Mouse (Mus musculus) T-helper 17 cell (primary cell): ENCODE results near the gene Olfr1447.

Experiments
- in situ Hi-C, 2 experiments: fragments of 300-600 bp; cut with MboI, MseI; formaldehyde crosslinking; loops; 1 replicate in 1 of 2; 2 replicates in 1 of 2; pipeline ENCODE4 v1.15.1; 2025; ENCODE audit warnings: high pct_unique_total_duplicates in 2 of 2

Gene Olfr1447

DNA sequence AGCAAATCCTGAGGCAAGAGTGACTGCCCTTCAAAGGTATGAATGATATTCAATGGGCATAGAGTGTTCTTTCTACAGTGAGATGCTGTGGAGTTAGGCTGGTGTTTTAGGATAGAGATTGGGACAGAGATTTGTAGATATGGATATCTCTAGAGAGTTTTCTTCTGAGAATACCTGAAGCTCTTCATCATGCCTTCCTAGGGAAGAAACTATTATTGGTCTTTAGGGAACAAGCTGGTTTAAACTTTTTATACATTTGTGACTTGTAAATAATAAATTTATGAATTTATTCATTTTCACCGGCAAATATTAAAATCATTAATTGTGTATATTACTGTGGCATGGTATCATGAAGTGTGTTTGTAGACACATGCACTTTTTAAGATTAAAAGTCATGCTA, at the start of gene Olfr1447:
Gene Olfr1447 (minus strand): TSS at position 101 of the 400 bp plus-strand sequence.
- in situ Hi-C loops, result no loop called here

DNA sequence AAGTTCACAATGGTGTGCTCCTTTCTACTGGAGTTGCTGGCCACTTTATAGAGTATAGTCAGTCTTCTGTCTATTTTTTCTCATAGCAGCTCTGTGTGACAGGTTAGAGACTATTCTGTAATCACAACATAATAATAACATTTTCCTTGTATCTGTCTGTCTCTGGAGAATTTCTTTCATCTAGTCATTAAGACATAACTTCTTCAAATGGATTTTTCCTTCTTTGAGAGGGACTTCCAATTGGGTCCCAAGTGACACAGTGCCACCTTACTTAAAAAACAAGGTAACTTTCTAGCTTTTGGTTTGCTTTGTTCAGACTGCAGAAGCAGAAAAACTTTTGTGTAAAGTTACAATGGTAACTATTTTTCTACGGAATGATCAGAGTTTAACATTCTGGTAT, 46.4 kb upstream of the Olfr1447 start, which contains the start of gene Olfr1450:
Gene Olfr1450 (plus strand): TSS at position 301 of the 400 bp plus-strand sequence.
- in situ Hi-C loops, result no loop called here

DNA sequence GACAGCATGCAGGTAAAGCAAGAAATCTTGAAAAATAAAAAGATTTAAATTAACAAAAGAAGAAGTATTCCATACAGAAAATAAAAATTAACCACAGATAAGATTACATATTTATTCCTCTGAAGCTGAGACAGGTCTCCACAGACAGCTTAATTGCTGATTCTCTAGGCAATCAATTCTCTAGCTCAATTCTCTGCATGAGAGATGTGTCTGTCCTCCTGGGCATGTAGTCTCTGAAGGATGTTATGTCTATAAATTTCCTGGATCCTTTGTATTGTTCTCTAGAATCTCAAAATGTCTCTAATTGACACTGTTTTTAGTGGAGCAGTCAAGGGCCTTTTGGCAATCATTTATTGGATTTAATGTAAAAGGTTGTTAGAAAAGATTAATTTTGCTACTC, 27.0 kb upstream of the Olfr1447 start, which contains the start of gene Olfr1449:
Gene Olfr1449 (plus strand): TSS at position 301 of the 400 bp plus-strand sequence.
- in situ Hi-C loops, result no loop called here

DNA sequence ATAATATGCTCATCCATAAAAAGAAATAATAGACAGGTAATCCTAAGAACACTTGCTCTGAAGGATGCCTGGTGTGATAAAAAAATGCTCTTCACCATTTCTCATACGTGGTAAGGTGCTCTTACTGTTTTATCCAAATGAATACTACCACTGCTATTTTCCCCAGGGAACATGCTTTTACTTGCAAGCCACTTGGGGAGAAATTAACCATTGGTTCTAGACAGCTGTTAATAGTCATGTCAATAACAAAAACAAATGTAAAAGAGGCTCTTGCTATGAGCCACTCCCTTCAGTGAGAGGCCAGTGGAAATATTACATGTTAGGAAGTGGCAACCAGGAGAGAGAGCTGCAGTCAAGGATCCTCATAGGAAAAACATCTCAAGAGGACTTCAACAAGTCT, 20.8 kb upstream of the Olfr1447 start, which contains the start of gene Olfr1448:
Gene Olfr1448 (minus strand): TSS at position 101 of the 400 bp plus-strand sequence.
- in situ Hi-C loops, result no loop called here

DNA sequence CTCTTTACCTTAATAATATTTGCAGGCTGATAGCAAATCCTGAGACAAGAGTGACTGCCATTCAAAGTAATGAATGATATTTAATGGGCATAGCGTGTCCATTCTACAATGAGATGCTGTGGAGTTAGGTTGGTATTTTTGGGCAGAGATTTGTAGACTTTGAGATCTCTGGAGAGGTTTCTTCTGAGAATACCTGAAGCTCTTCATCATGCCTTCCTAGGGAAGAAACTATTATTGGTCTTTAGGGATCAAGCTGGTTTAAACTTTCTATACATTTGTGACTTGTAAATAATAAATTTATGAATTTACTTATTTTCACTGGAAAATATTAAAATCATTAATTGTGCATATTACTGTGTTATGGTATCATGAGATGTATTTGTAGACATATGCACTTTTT, 10.1 kb downstream of the Olfr1447 start, which contains the start of gene Olfr1446:
Gene Olfr1446 (minus strand): TSS at position 101 of the 400 bp plus-strand sequence.
- in situ Hi-C loops, result no loop called here

DNA sequence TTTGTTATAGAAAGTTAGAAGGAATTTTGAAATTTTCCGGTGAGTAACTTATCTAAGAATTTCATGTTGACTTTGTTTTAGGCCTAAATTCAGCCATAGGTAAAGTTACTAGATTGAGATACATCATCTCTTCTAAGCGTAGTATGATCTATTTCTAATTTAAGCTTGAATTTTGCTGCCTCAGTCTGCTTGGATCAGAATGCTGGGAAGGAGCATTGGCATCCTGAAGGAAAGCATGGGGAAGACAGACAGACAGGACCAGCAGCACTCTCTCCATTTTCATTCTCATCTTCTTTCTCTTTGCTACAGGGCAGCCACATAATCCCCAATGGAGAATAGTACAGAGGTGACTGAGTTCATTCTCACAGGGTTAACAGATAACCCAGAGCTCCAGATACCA, 20.0 kb downstream of the Olfr1447 start, which contains the start of gene Olfr1445:
Gene Olfr1445 (plus strand): TSS at position 301 of the 400 bp plus-strand sequence.
- in situ Hi-C loops, result no loop called here

DNA sequence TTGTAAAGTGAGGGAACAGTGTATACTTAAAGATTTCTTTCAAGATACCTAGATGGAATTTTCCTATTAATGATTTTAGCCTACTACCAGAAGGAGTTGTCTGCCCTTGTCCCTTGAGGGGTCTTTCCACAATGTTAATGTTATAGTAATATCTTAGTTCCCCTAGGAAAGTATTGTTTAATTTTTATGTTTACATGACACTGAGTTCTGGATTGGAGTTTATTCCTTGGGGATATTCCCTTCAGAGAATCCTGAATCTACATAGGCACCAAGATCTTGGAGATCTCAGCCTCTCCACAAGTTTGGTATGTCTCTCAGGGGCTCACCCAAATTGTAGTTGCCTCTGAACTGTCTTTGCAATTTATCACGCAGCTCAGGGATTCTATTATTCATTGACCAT, 46.6 kb downstream of the Olfr1447 start, which contains the start of gene Olfr1444:
Gene Olfr1444 (plus strand): TSS at position 301 of the 400 bp plus-strand sequence.
- in situ Hi-C loops, result no loop called here
